Mouse (Mus musculus) stomach, embryonic 14.5 days (tissue): ENCODE measurements around the gene Psmd3. TPM values are rescaled to one million over a fixed set of nuclear protein-coding genes. Genes with fewer than 3 reads are reported as not detected.
A peak's percentile ranks its signal among the peaks of the same experiment; 100 is the strongest.
"Not testable (repeated sequence)": the region's sequence is repeated elsewhere in the genome, so short reads cannot be mapped to it uniquely, and the experiment has no call there.

Experiments used
- ATAC-seq: fragments of 200-750 bp; cut with Nextera tagmentation; 2 replicates; pipeline ENCODE4 v1.8.0; 2017; ENCODE audit warnings: low read depth, moderate TSS enrichment; ENCODE audit not compliant: insufficient number of reproducible peaks, insufficient read depth, low FRiP score
- H3K27ac ChIP-seq: fragments of 300-500 bp; sonication (generic); 2 replicates; pipeline ENCODE4 v1.5.1; 2014; ENCODE audit warnings: mild to moderate bottlenecking, low read length, moderate library complexity, mixed read lengths
- H3K27me3 ChIP-seq: fragments of 300-500 bp; sonication (generic); 2 replicates; pipeline ENCODE4 v1.6.1; 2014; ENCODE audit warnings: low read length, control low read depth, mixed read lengths; ENCODE audit not compliant: control insufficient read depth, insufficient read depth
- H3K36me3 ChIP-seq: fragments of 300-500 bp; sonication (generic); 2 replicates; pipeline ENCODE4 v1.6.1; 2014; ENCODE audit warnings: mild to moderate bottlenecking, control low read depth, low read length, moderate library complexity, mixed read lengths; ENCODE audit not compliant: control insufficient read depth, insufficient read depth
- H3K4me1 ChIP-seq: fragments of 300-500 bp; sonication (generic); 2 replicates; pipeline ENCODE4 v1.6.1; 2014; ENCODE audit warnings: low read length, control low read depth, mixed read lengths; ENCODE audit not compliant: control insufficient read depth, insufficient read depth
- H3K4me2 ChIP-seq: fragments of 300-500 bp; sonication (generic); replicated peaks from 2 replicates; pipeline ENCODE4 v1.6.1; 2014; ENCODE audit warnings: low read depth, low read length, control low read depth
- H3K4me3 ChIP-seq: fragments of 300-500 bp; sonication (generic); 2 replicates; pipeline ENCODE4 v1.5.1; 2014; ENCODE audit warnings: low read depth, low read length, control low read depth
- H3K9ac ChIP-seq: fragments of 300-500 bp; sonication (generic); replicated peaks from 2 replicates; pipeline ENCODE4 v1.6.1; 2014; ENCODE audit warnings: low read depth, mild to moderate bottlenecking, control low read depth, low read length, moderate library complexity, mixed read lengths
- H3K9me3 ChIP-seq: fragments of 300-500 bp; sonication (generic); 2 replicates; pipeline ENCODE4 v1.6.1; 2016; ENCODE audit warnings: low read depth, low read length, control low read depth; ENCODE audit not compliant: control insufficient read depth
- WGBS: fragments of 180-500 bp; shearing (Covaris S2); extraction: QIAGEN DNeasy Blood & Tissue Kit; methylation state at CpG from one replicate; pipeline ENCODE4 v1.1.7; 2014; 5-methylcytosine and 5-hydroxymethylcytosine counted together
- polyA plus RNA-seq: library from polyadenylated mRNA; unstranded; fragments of >200 nt; fragmentation: Nextera tagmentation; extraction: Ambion mirVana; gene quantifications from 2 replicates; pipeline ENCODE4 v1.2.1, GENCODE M21; 2014

Gene Psmd3
- polyA plus RNA-seq, 1 experiment from 2014 or later: 126 TPM

DNA sequence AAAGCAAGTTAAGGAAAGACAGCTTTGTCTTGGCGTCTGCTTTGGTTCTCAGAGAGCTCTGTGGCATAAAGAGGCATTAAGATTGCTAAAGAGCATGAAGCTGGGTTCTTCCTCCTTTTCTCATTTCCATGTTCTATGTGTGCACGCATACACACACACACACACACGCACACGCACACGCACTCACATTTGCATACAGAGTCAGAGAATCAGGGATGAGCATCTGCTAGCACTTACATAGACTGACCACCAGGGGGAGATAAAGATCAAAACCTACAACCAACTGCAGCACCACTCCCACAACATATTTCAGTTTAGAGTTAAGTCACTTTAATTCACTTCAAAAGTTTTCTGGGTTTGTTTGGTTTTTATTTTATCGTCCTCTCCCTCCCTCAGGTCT lies 21.8 kb upstream of the Psmd3 start:
- no peak for ATAC-seq
- 12% methylated on average over 6 of the region's 6 CpGs for WGBS
- Histone ChIP-seq H3K9ac (no peak overlapping the region), H3K4me2 (no peak overlapping the region), H3K36me3 (no peaks in the 10 kb centered on the region), H3K27me3 (no peaks in the 10 kb centered on the region), H3K4me1 (no peaks in the 10 kb centered on the region), H3K9me3 (no peaks in the 10 kb centered on the region), H3K4me3 (no peak overlapping the region), H3K27ac (no peak overlapping the region)

DNA sequence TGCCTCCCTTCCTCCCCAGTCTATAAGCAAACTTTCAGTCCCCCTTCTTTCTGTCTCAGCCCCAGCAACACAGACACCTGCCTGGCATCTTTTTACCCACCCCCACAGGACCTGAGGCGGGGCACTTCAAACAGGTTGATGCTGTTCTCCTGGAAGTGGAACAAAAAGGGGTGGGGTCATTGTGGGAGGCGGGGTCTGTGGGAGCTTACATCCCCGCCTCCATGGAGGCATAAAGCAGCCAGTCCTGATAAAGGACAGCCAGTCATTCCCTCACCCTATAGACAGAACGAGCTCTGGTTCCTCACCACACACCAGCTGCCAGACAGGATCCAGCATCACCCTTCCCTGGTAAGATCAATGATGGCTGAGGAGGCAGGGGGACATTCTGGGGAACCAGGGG lies 18.3 kb upstream of the Psmd3 start, which contains the start of gene Gsdma:
Gene Gsdma (plus strand): TSS at position 261 of the 400 bp plus-strand sequence.
- Histone ChIP-seq H3K4me1 (no peaks in the 10 kb centered on the region), H3K4me3 (no peak within 1 kb of the TSS), H3K27ac (no peak within 1 kb of the TSS), H3K4me2 (no peak within 1 kb of the TSS), H3K9ac (no peak within 1 kb of the TSS), H3K9me3 (no peaks in the 10 kb centered on the region), H3K27me3 (no peaks in the 10 kb centered on the region), H3K36me3 (no peaks in the 10 kb centered on the region)
- ATAC-seq: 0 out of 2 replicates have a peak, but pooled peaks have one; percentile 49
- 25% methylated on average over 4 of the region's 4 CpGs for whole genome bisulfite sequencing

DNA sequence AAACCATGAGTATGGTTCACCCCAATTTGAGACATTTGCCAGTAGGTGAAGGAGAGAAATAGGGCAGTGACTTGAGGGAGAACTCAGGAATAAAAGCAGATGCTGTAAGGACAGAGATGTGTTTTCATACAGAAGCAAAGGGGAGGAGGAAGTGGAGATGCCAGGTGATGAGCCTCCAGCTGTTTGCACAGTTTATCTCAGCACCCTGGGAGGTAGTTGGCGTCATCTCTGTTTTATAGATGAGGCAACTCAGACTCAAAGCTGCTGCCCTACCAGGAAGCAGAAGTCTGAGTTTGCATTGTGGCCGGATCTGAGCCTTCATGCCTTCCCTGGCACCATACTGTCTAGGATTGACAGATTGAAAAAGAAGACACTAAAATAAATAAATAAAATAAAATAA lies 13.4 kb upstream of the Psmd3 start:
- no peaks in the 10 kb centered on the region for H3K9me3 ChIP-seq
- H3K4me3 ChIP-seq: no peak overlapping the region
- H3K9ac ChIP-seq: no peak overlapping the region
- H3K36me3 ChIP-seq: no peaks in the 10 kb centered on the region
- H3K4me1 ChIP-seq: no peaks in the 10 kb centered on the region
- no peak overlapping the region for H3K4me2 ChIP-seq
- WGBS: 48% methylated on average over 2 of the region's 2 CpGs
- no peaks in the 10 kb centered on the region for H3K27me3 ChIP-seq
- H3K27ac ChIP-seq: no peak overlapping the region
- no peak for ATAC-seq

DNA sequence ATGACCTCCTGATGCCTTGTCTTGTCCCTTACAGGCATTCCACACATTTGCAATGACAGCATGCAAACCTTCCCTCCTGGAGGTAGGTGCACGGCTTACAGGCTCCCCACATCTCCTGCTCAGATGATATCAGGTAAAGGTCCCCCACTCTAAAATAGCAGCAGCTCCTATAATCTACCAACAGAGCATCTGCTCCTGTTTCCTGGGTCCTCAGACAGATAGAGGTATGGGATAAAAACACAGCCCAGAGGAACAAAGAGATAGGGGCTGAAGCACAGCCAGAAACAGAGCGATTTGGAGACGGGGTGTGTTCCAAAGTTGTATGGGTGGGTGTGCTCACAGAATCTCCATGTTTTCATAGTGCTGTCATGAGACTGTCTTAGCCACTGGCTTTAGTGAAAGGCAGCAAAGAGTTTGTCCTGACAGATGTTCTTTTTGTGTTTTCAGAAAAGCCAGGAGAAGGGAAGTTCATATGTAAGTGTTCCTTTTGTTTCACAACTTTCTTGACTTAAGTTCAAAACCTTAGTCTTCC lies 11.0 kb upstream of the Psmd3 start:
- ATAC-seq: no peak

DNA sequence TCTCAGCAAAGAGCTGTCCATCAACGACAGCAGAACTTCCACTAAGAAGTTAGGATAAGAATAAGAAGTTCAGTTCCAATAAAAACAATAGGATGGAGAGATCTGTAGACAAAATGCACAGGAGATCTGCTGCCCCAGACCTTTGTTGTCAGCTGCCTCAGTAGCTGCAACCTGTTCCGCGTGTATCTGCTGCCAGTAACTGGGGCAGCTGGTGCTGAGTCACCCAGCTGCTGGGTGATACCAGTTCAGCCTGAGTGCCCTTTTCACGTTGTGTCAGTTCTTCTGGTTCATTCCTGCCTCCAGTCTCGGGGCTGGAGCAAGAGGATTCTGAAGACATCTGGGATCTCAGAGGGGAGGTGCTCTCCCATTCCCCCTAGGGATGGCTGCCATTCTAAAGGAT lies 10.5 kb upstream of the Psmd3 start:
- 44% methylated on average over 5 of the region's 5 CpGs for WGBS
- Histone ChIP-seq H3K4me1 (no peaks in the 10 kb centered on the region), H3K9ac (no peak overlapping the region), H3K4me2 (no peak overlapping the region), H3K36me3 (no peaks in the 10 kb centered on the region), H3K4me3 (no peak overlapping the region), H3K27ac (no peak overlapping the region), H3K9me3 (no peaks in the 10 kb centered on the region), H3K27me3 (no peaks in the 10 kb centered on the region)
- no peak for ATAC-seq

More for the DNA sequence above, 11.0 kb upstream of the Psmd3 start:
- H3K9me3 ChIP-seq: no peaks in the 10 kb centered on the region
- H3K9ac ChIP-seq: no peak overlapping the region
- H3K4me2 ChIP-seq: no peak overlapping the region
- WGBS: 67% methylated on average over 3 of the region's 3 CpGs
- H3K27me3 ChIP-seq: no peaks in the 10 kb centered on the region
- no peak overlapping the region for H3K4me3 ChIP-seq
- no peaks in the 10 kb centered on the region for H3K36me3 ChIP-seq
- H3K4me1 ChIP-seq: no peaks in the 10 kb centered on the region
- H3K27ac ChIP-seq: no peak overlapping the region

DNA sequence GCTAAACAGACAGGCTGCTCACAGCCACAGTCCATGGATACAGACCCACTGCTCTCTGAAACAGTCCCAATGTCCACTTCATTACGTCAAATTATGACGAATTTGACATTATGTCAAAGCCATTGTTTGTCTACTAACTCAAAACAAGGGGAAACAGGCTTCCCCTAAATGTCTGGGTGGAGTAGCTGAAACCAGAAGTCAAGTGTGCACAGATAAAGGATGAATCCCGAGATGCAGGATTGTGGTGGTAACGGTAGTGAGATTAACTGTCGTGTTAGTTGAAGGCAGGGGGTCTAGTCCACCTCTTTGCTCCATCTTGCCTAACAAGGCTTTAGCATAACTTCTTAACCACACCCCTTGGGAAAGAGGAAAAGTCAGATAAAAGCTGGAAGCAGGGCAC lies 9.9 kb upstream of the Psmd3 start:
- no peak overlapping the region for H3K4me2 ChIP-seq
- H3K4me3 ChIP-seq: no peak overlapping the region
- no peak overlapping the region for H3K9ac ChIP-seq
- H3K27me3 ChIP-seq: no peaks in the 10 kb centered on the region
- H3K36me3 ChIP-seq: no peaks in the 10 kb centered on the region
- H3K9me3 ChIP-seq: no peaks in the 10 kb centered on the region
- no peaks in the 10 kb centered on the region for H3K4me1 ChIP-seq
- H3K27ac ChIP-seq: no peak overlapping the region
- 81% methylated on average over 5 of the region's 5 CpGs for WGBS
- no peak for ATAC-seq

DNA sequence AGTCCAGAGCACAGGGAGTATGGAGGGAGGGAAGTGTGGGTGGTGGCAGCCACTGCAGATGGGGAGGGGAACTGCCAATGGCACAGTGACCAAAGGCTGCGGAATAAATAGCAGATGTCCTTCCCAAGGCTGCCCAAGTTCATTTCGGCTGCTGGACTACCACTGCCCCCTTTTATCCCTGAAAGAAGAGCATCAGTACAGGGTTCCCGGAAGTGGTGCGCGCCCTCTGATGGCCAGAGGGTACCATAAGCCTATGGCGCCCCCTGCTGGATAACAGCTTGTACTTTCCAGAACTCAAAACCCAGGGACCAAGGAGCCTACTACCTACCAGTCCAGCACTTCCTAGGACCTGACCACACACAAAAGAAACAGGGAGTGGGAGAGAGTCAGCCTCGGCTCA lies 9.2 kb upstream of the Psmd3 start:
- H3K4me2 ChIP-seq, H3K27me3 ChIP-seq, H3K4me1 ChIP-seq, H3K36me3 ChIP-seq, H3K27ac ChIP-seq, H3K4me3 ChIP-seq, H3K9me3 ChIP-seq, H3K9ac ChIP-seq: not testable (repeated sequence)
- WGBS: 9% methylated on average over 6 of the region's 7 CpGs
- 0 out of 2 replicates have a peak, but pooled peaks have one; percentile 44 for ATAC-seq

DNA sequence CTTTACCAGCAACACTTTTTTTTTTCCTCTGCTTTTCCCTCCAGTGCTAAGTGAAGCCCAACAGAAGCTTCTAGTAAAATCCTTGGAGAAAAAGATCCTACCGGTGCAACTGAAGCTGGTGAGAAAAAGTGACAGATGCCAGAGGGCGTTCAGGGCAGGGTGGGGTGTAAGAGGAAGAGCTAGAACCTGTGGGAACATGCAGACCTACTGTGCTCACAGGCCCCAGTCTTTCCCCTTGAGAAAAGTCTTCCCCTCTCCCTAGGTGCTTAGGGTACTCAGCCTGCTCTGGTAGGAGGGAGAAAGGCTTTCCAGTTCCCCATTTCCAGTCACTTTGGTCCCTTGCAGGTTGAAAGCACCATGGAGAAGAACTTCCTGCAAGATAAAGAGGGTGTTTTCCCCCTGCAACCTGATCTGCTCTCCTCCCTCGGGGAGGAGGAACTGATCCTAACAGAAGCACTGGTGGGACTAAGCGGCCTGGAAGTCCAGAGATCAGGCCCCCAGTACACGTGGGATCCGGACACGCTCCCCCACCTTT lies 6.5 kb upstream of the Psmd3 start:
- no peak for ATAC-seq
- no peak overlapping the region for H3K4me3 ChIP-seq
- no peaks in the 10 kb centered on the region for H3K9me3 ChIP-seq
- no peak overlapping the region for H3K27ac ChIP-seq
- no peak overlapping the region for H3K9ac ChIP-seq
- no peaks in the 10 kb centered on the region for H3K36me3 ChIP-seq
- no peaks in the 10 kb centered on the region for H3K27me3 ChIP-seq
- WGBS: 30% methylated on average over 7 of the region's 7 CpGs
- no peak overlapping the region for H3K4me2 ChIP-seq
- H3K4me1 ChIP-seq: no peaks in the 10 kb centered on the region

DNA sequence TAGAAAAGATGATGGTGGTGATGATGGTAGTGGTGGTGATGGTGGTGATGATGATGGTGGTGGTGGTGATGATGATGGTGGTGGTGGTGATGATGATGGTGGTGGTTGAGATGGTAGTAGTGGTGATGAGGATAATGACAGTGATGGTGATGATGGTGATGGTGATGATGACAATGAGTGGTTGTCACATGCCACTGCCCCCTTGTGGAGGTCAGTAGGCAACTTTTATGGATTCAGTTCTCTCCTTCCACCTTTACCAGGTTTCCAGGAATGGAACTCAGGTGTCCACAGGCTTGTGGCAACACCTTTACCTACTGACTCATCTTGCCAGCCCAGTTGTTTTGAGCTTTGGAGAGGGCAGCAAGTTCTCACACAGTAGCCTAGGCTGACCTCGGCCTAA lies 2.3 kb upstream of the Psmd3 start:
- ATAC-seq: no peak
- H3K36me3 ChIP-seq: 0 out of 2 replicates have a peak, but pooled peaks cover 2% of the 10 kb centered on the region
- H3K27me3 ChIP-seq: no peaks in the 10 kb centered on the region
- H3K27ac ChIP-seq: no peak overlapping the region
- no peaks in the 10 kb centered on the region for H3K4me1 ChIP-seq
- WGBS: 100% methylated on average over 1 of the region's 1 CpGs
- no peak overlapping the region for H3K4me2 ChIP-seq
- no peak overlapping the region for H3K9ac ChIP-seq
- no peak overlapping the region for H3K4me3 ChIP-seq
- H3K9me3 ChIP-seq: no peaks in the 10 kb centered on the region
